Comparison of ENCODE assay signal across 9 mouse cellular contexts in the genomic region with DNA sequence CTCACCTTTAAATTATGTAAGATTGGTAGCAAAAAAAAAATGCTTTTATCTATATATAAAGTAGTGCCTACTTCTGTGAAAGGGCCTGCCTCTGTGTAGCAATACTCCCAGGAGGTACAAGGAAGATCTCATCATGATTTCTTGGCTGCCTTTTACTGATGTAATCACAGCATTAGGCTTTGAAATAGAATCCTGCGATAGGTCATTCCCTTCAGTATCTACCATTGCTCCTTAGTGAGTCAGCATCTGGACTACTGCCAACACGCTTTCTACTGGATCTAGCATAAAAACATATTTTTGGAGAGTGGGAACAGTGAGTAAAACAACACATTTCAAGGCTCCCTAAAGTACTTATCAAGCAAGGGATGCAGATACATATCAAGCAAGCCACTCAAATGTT. TPM values are rescaled to one million over a fixed set of nuclear protein-coding genes. Genes with fewer than 3 reads are reported as not detected.
DNase-seq lines count a peak whose midpoint lies in the region; ATAC-seq lines count a peak whose summit lies in the region.
"Had no signal": no experiment of that assay in that cellular context is flagged by ENCODE, and none has a peak within 500 bp of the region (broad histone marks: within the 10 kb centered on the region; RNA-seq: fewer than 3 reads in every experiment).

No protein-coding gene starts in this region.

- no peak overlapping the region for H3K9ac ChIP-seq in heart, embryonic 11.5 days (ENCODE audit: low read depth, low read length)
- no peak overlapping the region for H3K9ac ChIP-seq in hindbrain, embryonic 16.5 days (ENCODE audit: low read depth, low read length)
- no peak overlapping the region for H3K9ac ChIP-seq in midbrain, embryonic 13.5 days (replicated peaks)

- DNase-seq in heart, adult 18-20 months, result peak; percentile 74 to 80
- DNase-seq in 3T3-L1 (ENCODE audit: low read depth, low spot score), result peak; percentile 99
- peak; percentile 90 for DNase-seq in brain, adult 2 months (ENCODE audit: low read depth, low spot score)
- peak; percentile 56 to 65 for DNase-seq in heart, postnatal 14 days
- peak; percentile 45 for DNase-seq in lung, postnatal 10 days

- WGBS in heart, embryonic 11.5 days (ENCODE audit: insufficient replicate concordance), result 52% methylated on average over 2 of the region's 2 CpGs
- 67% methylated on average over 2 of the region's 2 CpGs for WGBS in hindbrain, embryonic 16.5 days
- WGBS in midbrain, embryonic 13.5 days, result 85% methylated on average over 2 of the region's 2 CpGs

- no peak overlapping the region for H3K4me3 ChIP-seq in heart, embryonic 11.5 days (ENCODE audit: low read depth, low read length)
- no peak overlapping the region for H3K4me3 ChIP-seq in hindbrain, embryonic 16.5 days (ENCODE audit: low read length)
- H3K4me3 ChIP-seq in midbrain, embryonic 13.5 days (replicated peaks), result no peak overlapping the region

- intact Hi-C loops in heart, postnatal 14 days (cut with DNase I), result no loop called here

- H3K27ac ChIP-seq in heart, embryonic 11.5 days (ENCODE audit: low read depth, low read length), result no peak overlapping the region
- no peak overlapping the region for H3K27ac ChIP-seq in hindbrain, embryonic 16.5 days (ENCODE audit: low read depth, low read length)
- no peak overlapping the region for H3K27ac ChIP-seq in midbrain, embryonic 13.5 days

- H3K27me3 ChIP-seq in heart, embryonic 11.5 days (ENCODE audit: control insufficient read depth, insufficient read depth, low read length), result no peaks in the 10 kb centered on the region
- no peaks in the 10 kb centered on the region for H3K27me3 ChIP-seq in hindbrain, embryonic 16.5 days (replicated peaks; ENCODE audit: control insufficient read depth, insufficient read depth, low read length)
- no peaks in the 10 kb centered on the region for H3K27me3 ChIP-seq in midbrain, embryonic 13.5 days

- ATAC-seq in heart, embryonic 11.5 days (replicated peaks; ENCODE audit: insufficient number of reproducible peaks, low FRiP score, low TSS enrichment), result no peak
- no peak for ATAC-seq in hindbrain, embryonic 16.5 days
- no peak for ATAC-seq in midbrain, embryonic 13.5 days

- H3K4me2 ChIP-seq in heart, embryonic 11.5 days, result no peak overlapping the region
- H3K4me2 ChIP-seq in hindbrain, embryonic 16.5 days (ENCODE audit: low read length), result no peak overlapping the region
- H3K4me2 ChIP-seq in midbrain, embryonic 13.5 days (replicated peaks), result no peak overlapping the region

- H3K36me3 ChIP-seq in heart, embryonic 11.5 days (ENCODE audit: control insufficient read depth, insufficient read depth, low read length), result no peaks in the 10 kb centered on the region
- no peaks in the 10 kb centered on the region for H3K36me3 ChIP-seq in hindbrain, embryonic 16.5 days (ENCODE audit: control insufficient read depth, insufficient read depth, low read length)
- H3K36me3 ChIP-seq in midbrain, embryonic 13.5 days, result no peaks in the 10 kb centered on the region

- H3K4me1 ChIP-seq in heart, embryonic 11.5 days (ENCODE audit: control insufficient read depth, insufficient read depth, low read length), result peaks cover 20% of the 10 kb centered on the region
- H3K4me1 ChIP-seq in hindbrain, embryonic 16.5 days (ENCODE audit: control insufficient read depth, insufficient read depth, low read depth, low read length), result no peaks in the 10 kb centered on the region
- no peaks in the 10 kb centered on the region for H3K4me1 ChIP-seq in midbrain, embryonic 13.5 days (replicated peaks)

- no peaks in the 10 kb centered on the region for H3K9me3 ChIP-seq in heart, embryonic 11.5 days (replicated peaks; ENCODE audit: control insufficient read depth, low read length)
- no peaks in the 10 kb centered on the region for H3K9me3 ChIP-seq in hindbrain, embryonic 16.5 days (ENCODE audit: control insufficient read depth, low read length)
- H3K9me3 ChIP-seq in midbrain, embryonic 13.5 days, result no peaks in the 10 kb centered on the region

RNA-seq across cellular contexts. Expression of a gene that starts 16.0 kb away (rescaled TPM):
- total RNA-seq in heart, adult 18-20 months (2021), result 10 to 100 TPM; 47.4 to 49.0 TPM
- polyA plus RNA-seq in heart, embryonic 11.5 days (2014; fragmentation: Nextera tagmentation; extraction: Ambion mirVana), result 21.4 and 24.4 TPM in 2 replicates
- total RNA-seq in heart, postnatal 14 days (2021), result 10 to 100 TPM; 48.7 to 50.7 TPM
- 28.7 and 33.5 TPM in 2 replicates for polyA plus RNA-seq in hindbrain, embryonic 16.5 days (2015; fragmentation: Nextera tagmentation; extraction: Ambion mirVana)
- 38.8 and 43.4 TPM in 2 replicates for polyA plus RNA-seq in midbrain, embryonic 13.5 days (2015; fragmentation: Nextera tagmentation; extraction: Ambion mirVana)

RNA-seq across cellular contexts. Expression of a gene that starts 41.2 kb away (rescaled TPM):
- not detected for total RNA-seq in heart, adult 18-20 months (2021)
- not detected in 2 replicates for polyA plus RNA-seq in heart, embryonic 11.5 days (2014; fragmentation: Nextera tagmentation; extraction: Ambion mirVana)
- total RNA-seq in heart, postnatal 14 days (2021), result not detected
- not detected in 2 replicates for polyA plus RNA-seq in hindbrain, embryonic 16.5 days (2015; fragmentation: Nextera tagmentation; extraction: Ambion mirVana)
- polyA plus RNA-seq in midbrain, embryonic 13.5 days (2015; fragmentation: Nextera tagmentation; extraction: Ambion mirVana), result not detected in 2 replicates
- total RNA-seq: ES-E14 had no signal

RNA-seq across cellular contexts. Expression of a gene that starts 58.9 kb away (rescaled TPM):
- total RNA-seq in heart, adult 18-20 months (2021), result 10 to 100 TPM; 15.0 to 16.1 TPM
- polyA plus RNA-seq in heart, embryonic 11.5 days (2014; fragmentation: Nextera tagmentation; extraction: Ambion mirVana), result 28.4 and 29.0 TPM in 2 replicates
- total RNA-seq in heart, postnatal 14 days (2021), result 10 to 100 TPM; 14.1 to 14.9 TPM
- 18.4 and 20.6 TPM in 2 replicates for polyA plus RNA-seq in hindbrain, embryonic 16.5 days (2015; fragmentation: Nextera tagmentation; extraction: Ambion mirVana)
- 23.1 and 23.8 TPM in 2 replicates for polyA plus RNA-seq in midbrain, embryonic 13.5 days (2015; fragmentation: Nextera tagmentation; extraction: Ambion mirVana)

Comparison
In these comparisons a context has a peak if more than half of its experiments do, and no peak if none do; other contexts are left out.
1. DNase-seq: peak in every context shown above with its lines; median percentile 99 in 3T3-L1; 90 in brain, adult 2 months; 77 in heart, adult 18-20 months; 60 in heart, postnatal 14 days; 45 in lung, postnatal 10 days.